Mouse (Mus musculus) adrenal gland (tissue): Measurements from ENCODE around the gene Runx3.

ENCODE experiments used
- intact Hi-C: fragments of 180-260 bp; cut with DNase I; formaldehyde crosslinking; loops from one replicate; pipeline ENCODE4 v1.15.1; 2025

Gene Runx3

GRCm38 (mm10) chr4:135150031-135150801 lies 29.8 kb downstream of the Runx3 start:
- intact Hi-C loops = loop anchor here (2.0 to 5.0 kb wide), 2 partner anchors 83 to 408 kb away; no protein-coding TSS in a partner anchor

- intact Hi-C loops = loop anchor here (2.0 to 5.0 kb wide), 2 partner anchors 85 to 409 kb away; no protein-coding TSS in a partner anchor
These were observed 30.9 kb downstream of the Runx3 start for GRCm38 (mm10) chr4:135151111-135151987.

GRCm38 (mm10) chr4:135151988-135152594 lies 31.6 kb downstream of the Runx3 start:
- intact Hi-C loops = loop anchor here (2.0 to 5.0 kb wide), 2 partner anchors 85 to 410 kb away; no protein-coding TSS in a partner anchor

GRCm38 (mm10) chr4:135152834-135153259 lies 32.4 kb downstream of the Runx3 start:
- intact Hi-C loops = loop anchor here (5.0 kb wide), 1 partner anchor 411 kb away; no protein-coding TSS in a partner anchor

- intact Hi-C loops = loop anchor here (5.0 kb wide), 1 partner anchor 411 kb away; no protein-coding TSS in a partner anchor
These were observed 33.0 kb downstream of the Runx3 start for GRCm38 (mm10) chr4:135153260-135154088.

GRCm38 (mm10) chr4:135154089-135154949 lies 33.9 kb downstream of the Runx3 start:
- intact Hi-C loops = loop anchor here (5.0 kb wide), 1 partner anchor 412 kb away; no protein-coding TSS in a partner anchor

GRCm38 (mm10) chr4:135155106-135155800 lies 34.8 kb downstream of the Runx3 start:
- intact Hi-C loops = no loop called here

GRCm38 (mm10) chr4:135155805-135156469 lies 35.5 kb downstream of the Runx3 start:
- intact Hi-C loops = no loop called here

GRCm38 (mm10) chr4:135156531-135156930 lies 36.1 kb downstream of the Runx3 start:
- intact Hi-C loops = no loop called here

GRCm38 (mm10) chr4:135157329-135157728 lies 36.9 kb downstream of the Runx3 start:
- intact Hi-C loops = no loop called here

GRCm38 (mm10) chr4:135158724-135159409 lies 38.4 kb downstream of the Runx3 start:
- intact Hi-C loops = no loop called here

GRCm38 (mm10) chr4:135159663-135160062 lies 39.2 kb downstream of the Runx3 start:
- intact Hi-C loops = no loop called here

- intact Hi-C loops = no loop called here
These were observed 39.7 kb downstream of the Runx3 start for GRCm38 (mm10) chr4:135160168-135160567.

- intact Hi-C loops = no loop called here
These were observed 41.0 kb downstream of the Runx3 start for GRCm38 (mm10) chr4:135161441-135161840.

GRCm38 (mm10) chr4:135165761-135166160 lies 45.3 kb downstream of the Runx3 start:
- intact Hi-C loops = no loop called here

- intact Hi-C loops = no loop called here
These were observed 46.2 kb downstream of the Runx3 start for GRCm38 (mm10) chr4:135166413-135167225.
